Mouse (Mus musculus) cerebellum, adult (tissue): ENCODE data around the gene Larp4b.
A peak's percentile ranks its signal among the peaks of the same experiment; 100 is the strongest.

Experiments
- ATAC-seq: cut with Nextera tagmentation; 2 replicates; pipeline ENCODE4 v1.9.2; 2017; ENCODE audit warnings: mild to moderate bottlenecking, moderate library complexity, mixed read lengths; ENCODE audit not compliant: insufficient number of reproducible peaks, low FRiP score, low TSS enrichment

The Larp4b gene

DNA sequence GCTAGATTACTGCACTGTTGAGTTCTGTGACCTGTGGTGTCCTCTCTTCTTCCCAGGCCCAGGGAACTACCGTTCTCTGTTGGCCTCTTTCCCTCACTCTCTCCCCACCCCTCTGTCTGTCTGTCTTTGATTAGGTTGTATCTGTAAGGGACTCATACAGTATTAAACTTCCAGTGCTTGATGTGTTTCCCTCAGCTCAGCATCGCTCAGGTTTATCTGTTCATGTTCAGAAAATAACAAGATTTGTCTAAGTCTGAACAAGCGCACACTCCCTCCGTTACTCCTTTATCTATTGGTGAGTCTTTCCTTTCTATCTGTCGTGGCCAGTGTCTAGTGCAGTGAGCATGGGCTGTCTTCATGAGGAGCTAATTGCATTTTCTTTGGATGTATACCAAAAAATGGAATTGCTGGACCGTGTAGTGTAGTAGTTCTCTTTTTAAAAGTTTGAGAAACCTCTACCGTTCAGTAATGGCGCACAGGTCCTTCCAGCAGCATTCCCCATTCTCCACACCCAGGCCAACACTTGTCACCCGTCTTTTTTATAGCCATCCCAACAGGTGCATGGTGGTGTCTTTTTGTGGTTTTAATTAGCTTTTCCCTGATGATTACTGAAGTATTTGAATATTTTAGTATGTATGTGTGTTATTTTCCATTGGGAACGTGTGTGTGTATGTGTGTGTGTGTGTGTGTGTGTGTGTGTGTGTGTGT is 27.3 kb downstream of the Larp4b start:
- ATAC-seq: no peak

DNA sequence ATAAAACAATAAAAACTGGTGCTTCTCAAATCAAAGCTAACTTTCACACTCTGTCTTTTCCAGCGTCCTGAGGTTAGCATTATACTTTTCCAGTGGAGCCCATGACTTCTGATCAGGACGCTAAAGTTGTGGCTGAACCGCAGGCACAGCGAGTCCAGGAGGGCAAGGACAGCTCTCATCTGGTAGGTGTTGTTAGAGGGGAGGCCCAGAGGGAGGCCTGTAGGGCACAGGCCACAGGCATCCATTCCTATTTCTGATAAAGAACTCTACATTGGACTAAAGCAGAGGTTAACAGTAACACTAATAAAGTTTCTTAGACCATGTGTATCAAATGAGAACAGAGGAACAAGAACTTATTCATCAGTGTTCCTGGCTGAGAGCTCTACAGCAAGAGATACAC is 28.4 kb downstream of the Larp4b start:
- ATAC-seq: no peak

DNA sequence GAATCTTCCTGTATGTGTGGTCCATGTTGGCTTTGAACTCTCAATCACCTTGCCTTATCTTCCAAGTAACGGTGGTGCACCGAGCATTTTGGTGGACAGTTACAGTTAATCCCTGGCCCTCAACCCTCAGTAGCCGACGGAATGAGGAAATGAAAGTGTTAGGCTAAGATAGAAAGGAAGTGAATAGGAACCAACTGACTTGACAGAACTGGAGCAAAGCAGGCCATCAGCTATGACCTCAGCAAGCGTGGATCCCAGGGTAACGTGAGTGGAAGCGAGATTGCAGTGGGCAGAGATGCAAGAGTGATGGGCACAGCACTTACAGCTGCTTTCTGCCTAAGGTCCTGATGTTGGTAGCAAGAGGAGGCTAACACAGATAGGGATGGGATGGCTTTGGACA is 31.5 kb downstream of the Larp4b start:
- no peak for ATAC-seq

DNA sequence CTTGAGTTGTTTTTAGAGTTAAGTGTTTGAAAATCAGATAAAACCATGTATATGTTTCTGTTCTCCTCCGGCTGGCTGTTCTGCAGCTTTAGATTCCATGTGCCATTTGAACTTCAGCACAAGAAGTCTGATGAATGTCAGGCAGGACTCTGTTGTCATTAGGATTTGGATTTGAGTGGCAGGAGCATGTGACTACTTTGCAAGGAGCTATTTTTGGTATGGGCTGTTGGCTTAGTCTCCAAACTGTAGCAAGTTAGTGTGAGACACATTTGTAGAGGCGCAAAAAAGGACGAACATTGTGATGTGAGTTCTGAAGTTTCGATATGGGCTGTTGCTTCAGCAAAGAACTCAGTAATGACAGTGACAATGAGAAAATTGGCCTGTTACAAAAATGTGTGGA is 34.0 kb downstream of the Larp4b start:
- ATAC-seq: no peak

DNA sequence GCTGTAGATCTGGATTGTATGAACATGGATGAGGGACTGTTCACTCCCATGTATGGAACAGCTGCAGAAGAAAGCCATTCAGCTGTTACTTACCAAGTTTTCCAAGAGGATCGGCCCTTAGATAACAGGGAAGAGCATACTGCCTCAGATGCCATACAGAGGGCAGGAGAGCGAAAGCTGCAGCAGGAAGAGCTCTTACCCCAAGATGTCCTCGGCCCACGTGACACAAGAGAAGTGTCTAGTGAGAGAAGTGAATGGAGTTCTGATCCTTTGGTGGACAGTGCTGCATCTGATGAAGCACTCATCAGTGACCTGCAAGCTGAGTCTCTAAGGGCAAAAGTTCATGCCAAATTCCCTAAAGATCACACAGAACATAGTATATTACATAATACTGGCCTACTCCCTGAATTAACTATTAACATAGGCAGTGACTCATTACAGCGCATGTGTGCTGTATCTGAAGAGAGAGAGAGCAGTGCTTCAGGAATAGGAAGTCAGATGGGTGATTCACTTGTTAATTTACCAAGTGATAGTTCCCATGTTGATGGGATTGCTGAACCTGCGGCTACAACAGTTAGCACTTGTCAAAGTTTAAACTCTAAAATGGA is 35.1 kb downstream of the Larp4b start:
- ATAC-seq: no peak

DNA sequence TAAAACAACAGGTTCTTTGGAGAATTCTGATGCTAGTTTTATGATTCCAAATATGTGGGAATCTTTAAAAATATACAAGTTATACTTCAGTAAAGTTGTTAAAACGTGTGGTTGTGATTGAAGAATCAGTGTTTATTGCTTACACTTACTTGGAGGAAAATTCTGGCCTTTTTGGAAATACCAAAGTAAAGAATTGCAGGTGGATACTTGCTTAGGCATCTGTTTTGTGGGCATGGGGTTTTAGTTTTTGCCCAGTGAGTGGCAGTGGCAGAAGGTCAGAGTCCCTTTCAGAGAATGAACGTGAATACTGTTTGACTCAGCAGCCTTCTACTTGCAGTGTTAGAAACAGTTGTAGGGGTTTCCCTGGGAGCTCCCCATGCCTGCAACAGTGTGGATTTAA is 40.7 kb downstream of the Larp4b start:
- ATAC-seq: no peak

DNA sequence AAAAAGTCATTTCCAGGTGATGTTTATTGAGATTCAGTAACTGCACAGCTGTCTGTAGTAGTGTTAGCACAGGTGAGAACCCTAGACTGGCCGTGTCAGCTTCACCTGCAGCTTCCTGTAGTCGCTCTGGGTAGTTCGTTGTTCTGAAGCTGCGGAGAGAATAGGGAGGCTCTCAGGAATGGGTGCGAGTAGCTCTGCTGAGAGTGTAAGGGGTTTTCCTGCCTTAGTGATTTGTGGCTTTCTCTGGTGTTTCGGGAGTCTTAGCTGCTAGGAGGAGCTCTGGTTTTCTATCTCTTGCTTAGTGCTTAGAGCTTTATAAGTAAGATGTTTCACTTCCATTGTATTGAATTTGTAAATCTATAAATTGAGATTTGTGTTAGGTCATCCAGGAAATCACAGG is 42.4 kb downstream of the Larp4b start:
- no peak for ATAC-seq

DNA sequence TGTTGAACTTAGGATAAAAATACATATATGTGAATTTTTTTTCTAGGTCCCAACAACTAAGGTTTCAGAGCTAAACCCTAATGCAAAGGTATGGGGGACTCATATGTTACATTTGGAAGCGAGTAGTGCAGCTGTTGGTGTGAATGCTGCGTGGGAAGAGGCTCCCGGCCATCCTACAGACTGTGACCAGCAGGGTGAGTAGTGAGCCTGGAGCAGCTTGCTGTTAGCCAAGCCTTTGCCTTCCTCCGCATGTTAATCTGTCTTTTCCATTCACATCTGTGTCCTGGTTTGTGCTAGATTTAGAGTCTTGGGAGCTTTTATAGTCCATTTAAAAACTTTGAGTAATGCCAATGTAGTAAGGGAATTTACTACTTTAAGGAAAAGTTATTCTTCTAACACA is 43.1 kb downstream of the Larp4b start:
- ATAC-seq: no peak

DNA sequence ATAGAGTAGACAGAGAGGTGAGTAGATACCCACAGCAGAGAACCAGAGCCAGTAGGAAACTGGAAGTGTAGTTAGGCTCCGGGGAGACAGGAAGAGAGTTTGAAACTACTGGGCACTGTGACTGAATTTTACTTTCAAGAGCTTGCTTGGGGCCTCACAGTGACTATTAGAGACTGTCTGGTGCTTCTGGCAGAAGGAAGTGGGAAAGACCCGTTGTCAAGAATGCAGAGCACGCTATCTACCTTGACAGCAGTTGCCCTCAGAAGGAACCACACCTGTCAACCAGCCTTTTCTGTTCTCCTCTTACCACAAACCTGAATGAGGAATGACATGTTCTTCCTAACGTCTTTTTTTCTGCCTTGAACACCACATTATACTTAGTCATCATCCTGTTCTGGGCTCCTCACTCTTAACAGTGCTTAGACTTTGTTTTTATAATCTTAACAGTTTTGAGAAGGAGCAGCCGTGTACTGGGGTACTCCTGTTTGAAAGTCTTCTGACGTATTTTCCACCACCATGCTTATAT is 45.8 kb downstream of the Larp4b start:
- ATAC-seq: no peak

DNA sequence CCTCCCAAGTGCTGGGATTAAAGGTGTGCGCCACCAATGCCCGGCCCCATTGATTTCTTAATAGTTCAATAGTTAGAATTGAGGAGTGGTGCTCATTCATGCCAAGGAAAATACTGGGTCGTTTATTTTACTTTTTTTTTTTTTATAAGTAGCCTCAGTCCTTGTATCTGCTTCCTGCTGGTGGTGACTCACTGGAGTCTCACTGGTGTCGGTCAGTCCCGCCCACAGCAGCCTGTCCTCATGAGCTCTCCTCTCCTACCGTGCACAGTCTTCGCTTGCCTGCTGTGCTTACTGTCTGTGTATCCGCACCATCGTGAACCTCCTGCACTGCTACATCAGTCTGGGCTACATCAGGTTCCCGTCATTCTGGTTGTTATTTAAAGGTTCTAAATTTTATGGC is 46.5 kb downstream of the Larp4b start:
- ATAC-seq: peak; percentile 71; the same call in 1 of the 2 replicates

DNA sequence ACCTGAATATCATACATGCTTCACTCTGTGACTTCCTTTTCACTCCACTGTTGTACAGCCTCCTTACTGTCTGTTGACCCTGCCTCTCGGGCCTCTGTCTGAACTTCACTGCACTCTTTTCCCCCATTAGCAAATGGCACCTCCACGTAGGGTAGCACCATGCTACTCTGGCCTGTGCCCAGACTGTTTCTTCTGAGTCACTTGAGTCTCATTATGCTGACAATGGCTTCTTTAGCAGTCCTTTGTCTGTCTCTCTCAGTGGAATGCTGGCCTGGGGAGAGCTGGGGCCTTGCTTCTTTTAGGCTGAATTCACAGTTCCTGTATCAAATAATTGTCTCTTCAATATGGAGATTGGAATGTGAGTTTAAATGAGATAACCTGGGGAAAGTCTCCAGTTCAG is 48.7 kb downstream of the Larp4b start:
- ATAC-seq: no peak

DNA sequence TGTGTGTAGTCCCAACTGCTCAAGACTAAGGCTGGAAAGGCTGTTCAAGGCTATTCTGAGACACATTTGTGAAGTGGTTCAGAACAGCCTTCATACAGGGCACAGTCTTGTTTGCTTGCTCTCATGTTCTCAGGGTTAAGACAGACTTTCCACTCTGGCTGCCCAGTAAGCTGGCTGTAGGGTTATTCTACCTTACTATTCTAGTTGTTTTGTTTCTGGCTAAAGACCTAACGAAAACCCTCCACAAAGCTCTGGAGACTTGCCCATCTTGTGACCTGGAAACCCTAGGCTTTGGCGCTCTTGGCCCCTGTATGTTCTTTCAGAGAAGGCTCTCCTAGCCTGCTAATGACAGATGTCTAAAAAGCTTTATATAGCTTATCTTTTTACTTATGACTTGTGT is 55.1 kb downstream of the Larp4b start:
- 0 out of 2 replicates have a peak, but pooled peaks have one; percentile 20 for ATAC-seq

DNA sequence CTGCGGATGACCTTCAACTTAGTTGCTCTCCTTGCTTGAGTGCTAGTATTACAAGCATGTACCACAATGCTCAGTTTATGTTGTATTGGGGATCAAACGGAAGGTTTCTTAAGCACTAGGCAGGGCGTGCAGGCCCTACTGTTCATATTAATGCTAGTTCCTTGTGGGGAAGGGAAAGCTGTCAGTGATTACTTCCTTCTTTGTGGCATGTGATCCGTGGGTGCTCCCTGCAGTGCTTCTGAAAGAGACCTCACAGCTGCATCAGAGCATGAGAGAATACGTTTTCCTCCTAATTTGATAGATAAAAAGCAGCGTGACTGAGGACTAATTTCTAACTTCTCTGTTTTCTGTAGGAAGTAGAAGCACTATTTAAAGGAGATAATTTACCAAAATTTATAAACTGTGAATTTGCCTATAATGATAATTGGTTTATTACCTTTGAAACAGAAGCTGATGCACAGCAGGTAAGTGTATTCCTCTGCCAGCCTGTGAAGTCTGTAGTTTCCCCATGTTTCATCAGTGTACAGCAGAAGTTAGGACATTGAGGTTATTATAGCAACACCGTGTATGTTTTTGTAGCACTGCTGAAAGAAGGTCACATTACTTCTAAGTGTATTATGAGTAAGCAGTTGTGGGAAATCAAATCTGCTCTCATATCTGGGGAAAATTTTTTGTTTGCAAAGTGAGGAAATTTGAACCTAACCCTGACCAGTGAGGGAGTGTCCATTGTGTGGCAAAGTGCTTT is 56.0 kb downstream of the Larp4b start:
- ATAC-seq: no peak

DNA sequence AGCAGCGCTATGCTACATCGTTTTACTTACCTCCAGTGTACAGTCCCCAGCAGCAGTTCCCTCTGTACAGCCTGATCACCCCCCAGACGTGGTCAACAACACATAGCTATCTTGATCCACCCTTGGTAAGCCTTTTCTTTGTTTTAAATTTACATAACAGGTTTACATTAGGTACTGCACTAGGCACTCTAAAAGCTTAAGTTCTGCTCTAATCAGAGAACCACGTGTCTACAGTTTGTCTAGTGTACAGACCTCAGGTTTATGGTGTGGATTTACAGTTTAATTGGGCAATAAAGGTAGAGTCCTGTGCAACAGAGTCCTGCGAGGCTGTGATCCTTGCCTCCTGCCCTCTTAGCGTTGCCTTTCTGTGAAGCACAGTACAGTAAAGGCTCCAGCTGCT is 57.4 kb downstream of the Larp4b start:
- ATAC-seq: no peak

DNA sequence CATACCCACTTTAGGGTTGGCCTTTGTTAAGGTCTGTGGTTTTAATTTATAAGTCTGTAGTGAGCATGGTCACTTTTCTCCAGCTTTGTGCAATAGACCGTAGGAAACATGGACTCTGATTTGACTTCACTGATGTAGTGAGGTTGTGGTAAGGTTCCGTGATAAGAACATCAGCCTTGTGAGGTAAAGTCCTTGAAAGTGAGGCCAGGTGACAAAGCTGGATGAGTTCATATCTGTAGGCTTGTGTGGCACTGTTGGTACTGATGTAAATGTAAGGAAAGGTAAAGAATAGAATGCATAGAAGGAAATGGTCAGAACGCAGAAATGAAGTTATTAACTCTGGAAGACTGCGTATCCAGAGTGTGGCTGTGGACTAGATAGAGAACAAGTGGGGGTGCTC is 57.9 kb downstream of the Larp4b start:
- no peak for ATAC-seq

DNA sequence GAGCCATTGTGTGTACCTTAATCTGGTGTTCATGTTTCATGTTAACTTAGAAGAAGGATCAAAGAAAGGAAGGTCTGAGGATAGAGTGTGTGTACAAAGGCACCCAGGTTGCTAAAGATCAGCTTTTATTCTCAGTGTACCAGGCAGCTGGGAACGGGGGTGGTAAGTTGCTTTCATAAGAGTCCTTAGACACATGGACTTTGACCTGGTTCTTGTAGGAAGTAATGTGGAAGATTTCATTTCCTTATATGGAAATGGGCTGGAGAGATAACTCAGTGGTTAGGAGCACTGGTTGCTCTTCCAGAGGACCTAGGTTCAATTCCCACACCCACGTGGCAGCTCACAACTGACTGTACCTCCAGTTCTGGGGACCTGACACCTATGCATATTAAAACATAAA is 58.6 kb downstream of the Larp4b start:
- ATAC-seq: no peak

DNA sequence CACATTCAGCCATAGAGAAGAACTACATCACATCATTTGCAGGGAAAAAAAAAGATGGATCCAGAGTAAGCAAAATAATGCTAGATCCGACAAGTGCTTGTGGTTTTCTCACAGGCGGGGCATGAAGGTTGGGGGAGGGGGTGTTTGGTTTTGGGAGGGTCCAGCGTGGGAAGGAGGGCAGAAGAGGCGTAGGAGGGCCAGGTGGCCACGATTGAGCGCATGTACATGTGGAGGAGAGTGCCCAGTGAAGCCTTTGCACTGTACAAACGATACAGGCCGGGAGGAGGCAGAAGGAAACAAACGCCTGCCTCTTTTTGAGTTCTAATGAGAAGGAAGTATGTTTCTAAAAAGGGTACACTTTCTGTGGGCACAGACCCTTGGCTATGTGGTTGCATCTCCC is 60.1 kb downstream of the Larp4b start:
- ATAC-seq: no peak

DNA sequence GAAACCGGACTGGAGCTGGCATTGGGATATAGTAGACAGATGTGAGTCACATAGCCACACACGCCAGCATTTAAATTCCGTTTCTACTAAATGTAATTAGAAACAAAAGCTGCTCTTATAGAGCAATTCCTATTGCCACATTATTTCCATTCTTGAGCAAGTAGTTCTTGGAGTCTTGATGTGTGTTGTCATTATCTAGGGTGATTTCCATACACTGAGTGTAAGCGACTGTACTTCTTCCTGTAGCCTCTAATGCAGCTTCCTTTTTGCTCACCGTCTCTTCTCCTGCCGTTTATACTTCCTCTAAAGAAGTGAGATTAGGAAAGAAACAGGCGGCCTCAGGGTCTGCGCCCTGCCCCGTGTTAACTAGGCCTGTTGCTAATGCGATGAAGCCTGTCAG is 65.6 kb downstream of the Larp4b start:
- no peak for ATAC-seq

DNA sequence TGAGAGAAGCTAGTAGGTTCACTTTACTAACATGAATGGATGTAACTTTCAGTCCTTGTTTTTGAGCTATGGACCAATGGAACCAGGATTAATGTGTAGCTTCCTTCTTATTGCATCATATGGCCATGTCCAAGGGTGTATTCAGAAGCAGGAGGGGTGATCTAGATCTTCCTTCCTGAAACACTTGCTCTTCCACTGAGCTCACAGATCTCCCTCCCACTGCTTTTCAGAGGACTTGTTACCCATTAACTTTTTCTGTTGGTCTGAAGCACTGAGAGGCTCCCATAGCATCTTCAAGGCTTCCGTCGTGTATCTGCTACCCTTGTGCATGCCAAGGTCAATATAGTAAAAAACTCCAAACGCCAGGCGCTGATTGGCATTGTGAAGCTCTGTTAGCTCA is 69.2 kb downstream of the Larp4b start:
- no peak for ATAC-seq

DNA sequence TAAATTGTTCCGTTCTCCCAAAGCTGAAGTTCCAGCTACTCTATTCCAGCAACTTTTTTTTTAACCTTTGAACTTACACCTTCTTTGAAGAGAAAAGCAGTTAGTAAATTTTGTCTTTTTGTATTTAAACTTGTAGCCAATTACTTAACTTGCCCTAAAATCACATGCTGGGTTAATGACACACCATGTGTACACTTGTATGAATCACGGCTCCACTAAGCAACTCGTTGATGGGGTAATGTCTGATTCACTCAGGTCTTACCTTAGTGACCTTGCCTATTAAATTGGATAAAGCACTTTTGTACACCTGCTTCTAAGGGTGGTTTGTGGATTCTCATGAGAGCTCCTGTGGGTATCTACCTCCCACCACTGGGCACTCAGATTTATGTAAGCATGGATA is 74.2 kb downstream of the Larp4b start:
- no peak for ATAC-seq

DNA sequence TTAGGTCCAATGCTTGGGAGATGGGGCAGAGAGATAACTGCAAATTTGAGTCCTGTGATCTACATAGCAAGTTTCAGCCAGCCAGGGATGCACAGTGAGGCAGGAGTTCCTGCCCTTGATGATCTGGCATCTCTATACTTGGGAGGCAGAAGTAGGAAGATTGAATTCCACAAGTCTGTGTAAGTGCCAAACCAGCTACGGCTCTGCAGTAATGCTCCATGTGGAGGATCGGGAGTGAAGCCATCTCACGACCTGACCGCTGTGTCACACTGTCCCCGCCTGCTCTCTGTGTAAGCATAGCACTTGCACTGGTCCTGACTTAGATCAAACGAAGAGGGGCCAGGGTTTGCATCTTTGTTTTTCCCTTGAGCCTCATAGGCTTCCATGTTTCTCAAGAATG is 75.9 kb downstream of the Larp4b start:
- ATAC-seq: no peak

DNA sequence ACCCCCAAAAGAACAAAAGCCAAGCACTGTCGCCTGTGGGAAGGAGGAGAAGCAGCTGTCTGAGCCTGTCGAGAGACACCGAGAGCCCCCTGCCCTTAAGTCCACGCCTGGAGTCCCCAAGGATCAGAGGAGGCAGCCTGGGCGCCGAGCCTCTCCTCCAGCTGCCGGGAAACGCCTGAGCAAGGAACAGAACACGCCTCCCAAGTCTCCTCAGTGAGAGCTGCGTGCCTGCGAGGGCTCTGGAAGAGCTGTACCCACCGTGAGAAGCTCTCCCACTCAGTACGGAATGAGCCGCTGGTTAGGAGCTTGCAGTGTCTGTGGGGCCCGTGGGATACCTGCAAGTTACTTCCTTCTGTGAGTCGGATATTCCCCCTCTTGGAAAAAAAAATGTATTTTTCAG is 77.0 kb downstream of the Larp4b start:
- no peak for ATAC-seq
